Mouse (Mus musculus) thymus, adult 2 months (tissue): ENCODE data around the gene Borcs6.

ENCODE experiments used
- CTCF ChIP-seq: fragments of 200-500 bp; IDR thresholded peaks from 2 replicates; pipeline ENCODE4 v1.5.1; 2012; ENCODE audit warnings: mild to moderate bottlenecking, control low read depth, low read length, moderate library complexity, borderline replicate concordance; ENCODE audit not compliant: control insufficient read depth, poor library complexity, insufficient read depth; ENCODE audit errors: extremely low read depth
- POLR2A ChIP-seq: fragments of 200-500 bp; IDR thresholded peaks from 2 replicates; pipeline ENCODE4 v1.6.1; 2012; ENCODE audit warnings: mild to moderate bottlenecking, low read length, control low read depth, moderate library complexity; ENCODE audit not compliant: control insufficient read depth, poor library complexity, insufficient read depth; ENCODE audit errors: extremely low read depth

- no peak for TF ChIP-seq CTCF
- no peak for TF ChIP-seq POLR2A
Measured at GRCm38 (mm10) chr11:69086390-69086789, 26.9 kb downstream of the Borcs6 start.
